Mouse (Mus musculus): ENCODE data around the gene Trim38. TPM values are rescaled to one million over a fixed set of nuclear protein-coding genes. Genes with fewer than 3 reads are reported as not detected.
A peak's percentile ranks its signal among the peaks of the same experiment; 100 is the strongest.

The Trim38 gene
- total RNA-seq, 2 experiments from 2014 or later: 0.42 TPM; not detected in 1

- ATAC-seq (replicated peaks; ENCODE audit: poor library complexity): peak; percentile 54
Observed at GRCm38 (mm10) chr13:23745381-23746161, 24.1 kb upstream of the Trim38 start, which contains the start of gene Hist1h3c. TSS of gene Hist1h3c (minus strand) at chr13:23745602.

GRCm38 (mm10) chr13:23746201-23747080 is 23.3 kb upstream of the Trim38 start, which contains the start of gene Hist1h2bb:
TSS of gene Hist1h2bb (plus strand) at chr13:23746734.
- ATAC-seq (replicated peaks; ENCODE audit: poor library complexity): peak; percentile 66

GRCm38 (mm10) chr13:23747081-23747891 is 22.4 kb upstream of the Trim38 start:
- ATAC-seq (replicated peaks; ENCODE audit: poor library complexity): 0 out of 2 replicates have a peak, but pooled peaks have one; percentile 1

- no peak for ATAC-seq (replicated peaks; ENCODE audit: poor library complexity)
Observed at GRCm38 (mm10) chr13:23747892-23748288, 21.8 kb upstream of the Trim38 start.

- no peak for ATAC-seq (replicated peaks; ENCODE audit: poor library complexity)
Observed at GRCm38 (mm10) chr13:23749563-23750121, 20.1 kb upstream of the Trim38 start.

- ATAC-seq (replicated peaks; ENCODE audit: poor library complexity): peak; percentile 59
Observed at GRCm38 (mm10) chr13:23750839-23751477, 18.8 kb upstream of the Trim38 start, which contains the start of gene Hist1h2ab. TSS of gene Hist1h2ab (plus strand) at chr13:23751126.

GRCm38 (mm10) chr13:23751478-23751956 is 18.2 kb upstream of the Trim38 start:
- ATAC-seq (replicated peaks; ENCODE audit: poor library complexity): peak; percentile 13

- peak; percentile 63 for ATAC-seq (replicated peaks; ENCODE audit: poor library complexity)
Observed at GRCm38 (mm10) chr13:23752067-23752741, 17.5 kb upstream of the Trim38 start, which contains the start of gene Hist1h3b. TSS of gene Hist1h3b (plus strand) at chr13:23752267.

GRCm38 (mm10) chr13:23752742-23753172 is 17.0 kb upstream of the Trim38 start:
- ATAC-seq (replicated peaks; ENCODE audit: poor library complexity): no peak

- ATAC-seq (replicated peaks; ENCODE audit: poor library complexity): no peak
Observed at GRCm38 (mm10) chr13:23753314-23754078, 16.2 kb upstream of the Trim38 start.

GRCm38 (mm10) chr13:23755000-23755399 is 14.7 kb upstream of the Trim38 start:
- no peak for ATAC-seq (replicated peaks; ENCODE audit: poor library complexity)

GRCm38 (mm10) chr13:23756790-23757189 is 12.9 kb upstream of the Trim38 start, which contains the start of gene Hist1h4b:
TSS of gene Hist1h4b (plus strand) at chr13:23757013.
- peak; percentile 51 for ATAC-seq (replicated peaks; ENCODE audit: poor library complexity)

GRCm38 (mm10) chr13:23757211-23757773 is 12.4 kb upstream of the Trim38 start:
- ATAC-seq (replicated peaks; ENCODE audit: poor library complexity): peak; percentile 25

GRCm38 (mm10) chr13:23757921-23758320 is 11.8 kb upstream of the Trim38 start:
- ATAC-seq (replicated peaks; ENCODE audit: poor library complexity): no peak

GRCm38 (mm10) chr13:23759251-23759771 is 10.4 kb upstream of the Trim38 start:
- ATAC-seq (replicated peaks; ENCODE audit: poor library complexity): no peak

- ATAC-seq (replicated peaks; ENCODE audit: poor library complexity): no peak
Observed at GRCm38 (mm10) chr13:23759916-23760239, 9.8 kb upstream of the Trim38 start.

- ATAC-seq (replicated peaks; ENCODE audit: poor library complexity): no peak
Observed at GRCm38 (mm10) chr13:23760240-23760971, 9.3 kb upstream of the Trim38 start.
